Mouse (Mus musculus): ENCODE data around the gene Bok. TPM values are rescaled to one million over a fixed set of nuclear protein-coding genes. Genes with fewer than 3 reads are reported as not detected.
A peak's percentile ranks its signal among the peaks of the same experiment; 100 is the strongest.

The Bok gene
- total and polyA plus RNA-seq, 3 experiments = 0.17 TPM; not detected in 2

DNA sequence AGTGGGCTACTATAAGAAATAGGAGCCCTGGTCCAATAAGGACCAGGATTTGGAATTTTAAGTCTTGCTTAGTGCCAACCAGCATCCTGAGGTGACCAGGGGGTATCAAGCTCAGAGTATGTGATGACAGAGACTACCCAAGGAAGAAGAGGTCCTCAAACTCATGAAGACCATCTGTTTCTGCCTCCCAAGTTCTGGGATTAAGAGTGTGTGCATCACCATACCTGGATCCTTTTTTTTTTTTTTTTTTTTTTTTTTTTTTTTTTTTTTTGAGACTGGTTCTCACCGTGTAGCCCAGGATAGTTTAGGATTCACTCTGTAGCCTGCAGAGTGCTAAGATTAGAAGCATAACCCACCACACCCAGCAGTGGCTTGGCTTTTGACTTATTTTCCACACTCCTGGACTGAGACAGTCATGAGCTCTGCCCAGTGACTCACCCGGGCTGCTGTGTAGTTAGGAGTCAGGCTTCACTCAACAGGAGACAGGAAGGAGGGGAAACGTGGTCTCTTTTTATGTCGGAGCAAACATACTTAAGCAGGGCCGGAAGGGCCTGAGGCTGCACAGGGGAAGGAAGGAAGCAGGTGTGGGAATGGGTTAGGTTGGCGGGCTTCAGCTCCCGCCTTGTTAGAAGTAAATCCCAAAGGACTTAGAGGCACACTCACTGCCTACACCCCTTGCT is 5.4 kb upstream of the Bok start:
- Histone ChIP-seq H3K36me3 (ENCODE audit: control insufficient read depth in 1 of 2, insufficient read depth in 2 of 2, low read length in 2 of 2) (no peaks in the 10 kb centered on the region), H3K9me3 (replicated peaks; ENCODE audit: insufficient read depth, low read length) (no peaks in the 10 kb centered on the region), H3K27ac (ENCODE audit: control insufficient read depth, low read depth, low read length) (no peak overlapping the region), H3K27me3 (ENCODE audit: control insufficient read depth in 1 of 2, insufficient read depth in 2 of 2, low read length in 2 of 2) (no peaks in the 10 kb centered on the region), H3K9ac (ENCODE audit: control insufficient read depth, low read depth, low read length, poor library complexity, severe bottlenecking) (no peak overlapping the region), H3K79me2 (ENCODE audit: control insufficient read depth, insufficient read depth, low read length, poor library complexity) (no peaks in the 10 kb centered on the region), H3K4me1 (ENCODE audit: control insufficient read depth in 1 of 2, insufficient read depth in 2 of 2, low read length in 2 of 2) (peaks cover 6 to 12% of the 10 kb centered on the region in 2 experiments), H3K4me3 (ENCODE audit: control insufficient read depth in 1 of 2, insufficient read depth in 1 of 2, low read depth in 2 of 2, low read length in 2 of 2) (no peak overlapping the region)
- peak; percentile 73 for TF ChIP-seq ZNF384 (IDR thresholded peaks at IDR 0.05; ENCODE audit: low read depth, low read length)
- TF ChIP-seq ETS1 (IDR thresholded peaks at IDR 0.05; ENCODE audit: low read depth, low read length) = no peak
- DNase-seq (ENCODE audit: low read depth, low spot score) = no peak

DNA sequence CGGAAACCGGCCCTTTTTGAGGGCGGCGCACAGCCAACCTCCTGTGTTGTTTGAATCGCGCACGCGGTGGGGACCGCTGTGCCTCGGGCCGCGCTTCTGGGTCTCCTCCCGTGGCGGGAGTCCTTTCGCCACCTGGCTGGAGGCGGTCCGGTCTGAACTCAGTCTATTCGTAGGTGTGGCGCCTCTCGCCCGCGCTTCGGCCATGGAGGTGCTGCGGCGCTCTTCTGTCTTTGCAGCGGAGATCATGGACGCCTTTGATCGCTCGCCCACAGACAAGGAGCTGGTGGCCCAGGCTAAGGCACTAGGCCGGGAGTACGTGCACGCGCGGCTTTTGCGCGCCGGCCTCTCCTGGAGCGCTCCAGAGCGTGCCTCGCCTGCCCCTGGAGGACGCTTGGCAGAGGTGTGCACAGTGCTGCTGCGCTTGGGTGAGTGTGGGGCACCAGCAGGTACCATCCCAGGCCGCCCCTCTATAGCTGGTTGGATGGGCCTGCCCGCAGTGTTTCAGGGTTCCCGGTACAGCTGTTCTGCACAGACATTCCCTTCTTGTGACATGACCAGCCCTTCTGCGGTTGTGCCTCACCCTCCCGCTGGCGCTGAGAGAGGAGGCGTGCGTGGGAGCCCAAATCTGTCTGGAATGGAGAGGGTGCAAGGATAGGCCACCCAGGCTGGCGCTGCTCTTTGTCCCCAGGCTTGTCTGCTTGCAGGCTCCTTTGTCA is 943 bp downstream of the Bok start:
- no peak for TF ChIP-seq E2F4 (IDR thresholded peaks at IDR 0.05; ENCODE audit: borderline replicate concordance, low read depth, low read length)
- TF ChIP-seq TBP (IDR thresholded peaks at IDR 0.05; ENCODE audit: low read depth, low read length) = no peak
- no peak for TF ChIP-seq USF2 (IDR thresholded peaks at IDR 0.05; ENCODE audit: borderline replicate concordance in 1 of 2, insufficient read depth in 1 of 2, low read depth in 1 of 2, low read length in 2 of 2)
- no peak for TF ChIP-seq KAT2A (conservative IDR thresholded peaks at IDR 0.05; ENCODE audit: low read depth, low read length)
- Histone ChIP-seq H3K4me1 (ENCODE audit: control insufficient read depth in 1 of 2, insufficient read depth in 2 of 2, low read length in 2 of 2) (peaks cover 2 to 22% of the 10 kb centered on the region in 2 experiments; a peak in 3 of 4 replicates), H3K27me3 (ENCODE audit: control insufficient read depth in 1 of 2, insufficient read depth in 2 of 2, low read length in 2 of 2) (no peaks in the 10 kb centered on the region), H3K9me3 (replicated peaks; ENCODE audit: insufficient read depth, low read length) (no peaks in the 10 kb centered on the region), H3K27ac (ENCODE audit: control insufficient read depth, low read depth, low read length) (no peak overlapping the region), H3K79me2 (ENCODE audit: control insufficient read depth, insufficient read depth, low read length, poor library complexity) (no peaks in the 10 kb centered on the region), H3K4me3 (ENCODE audit: control insufficient read depth in 1 of 2, insufficient read depth in 1 of 2, low read depth in 2 of 2, low read length in 2 of 2) (no peak overlapping the region), H3K36me3 (ENCODE audit: control insufficient read depth in 1 of 2, insufficient read depth in 2 of 2, low read length in 2 of 2) (peaks cover 0 to 7% of the 10 kb centered on the region in 2 experiments; a peak in 2 of 4 replicates), H3K9ac (ENCODE audit: control insufficient read depth, low read depth, low read length, poor library complexity, severe bottlenecking) (no peak overlapping the region)
- no peak for DNase-seq (ENCODE audit: low read depth, low spot score)

DNA sequence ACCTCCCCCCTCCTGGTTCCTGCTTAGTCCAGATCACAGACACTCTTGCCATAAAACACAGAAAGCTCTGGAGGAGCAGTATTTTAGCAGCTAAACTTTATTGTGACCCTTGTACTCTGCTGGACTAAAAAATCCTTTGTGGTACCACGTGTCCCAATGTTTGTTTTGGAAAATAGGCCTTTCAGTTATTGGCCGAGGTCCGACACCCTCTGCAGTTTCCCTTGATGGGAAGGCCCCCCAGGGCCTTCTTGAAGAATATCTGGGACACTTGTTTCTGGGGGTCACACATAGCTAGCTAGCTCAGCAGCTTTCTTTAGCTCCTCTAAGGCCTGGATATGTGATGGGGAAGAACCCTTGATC is 1.5 kb downstream of the Bok start:
- Histone ChIP-seq H3K79me2 (ENCODE audit: control insufficient read depth, insufficient read depth, low read length, poor library complexity) (no peaks in the 10 kb centered on the region), H3K9ac (ENCODE audit: control insufficient read depth, low read depth, low read length, poor library complexity, severe bottlenecking) (no peak overlapping the region), H3K4me3 (ENCODE audit: control insufficient read depth in 1 of 2, insufficient read depth in 1 of 2, low read depth in 2 of 2, low read length in 2 of 2) (no peak overlapping the region), H3K27ac (ENCODE audit: control insufficient read depth, low read depth, low read length) (no peak overlapping the region), H3K4me1 (ENCODE audit: control insufficient read depth in 1 of 2, insufficient read depth in 2 of 2, low read length in 2 of 2) (peaks cover 2 to 22% of the 10 kb centered on the region in 2 experiments; a peak in 3 of 4 replicates), H3K36me3 (ENCODE audit: control insufficient read depth in 1 of 2, insufficient read depth in 2 of 2, low read length in 2 of 2) (peaks cover 0 to 7% of the 10 kb centered on the region in 2 experiments; a peak in 2 of 4 replicates), H3K27me3 (ENCODE audit: control insufficient read depth in 1 of 2, insufficient read depth in 2 of 2, low read length in 2 of 2) (no peaks in the 10 kb centered on the region), H3K9me3 (replicated peaks; ENCODE audit: insufficient read depth, low read length) (no peaks in the 10 kb centered on the region)
- DNase-seq (ENCODE audit: low read depth, low spot score) = no peak
- no peak for TF ChIP-seq MAFK (IDR thresholded peaks at IDR 0.05; ENCODE audit: borderline replicate concordance, low read depth, low read length)
- no peak for TF ChIP-seq E2F4 (IDR thresholded peaks at IDR 0.05; ENCODE audit: borderline replicate concordance, low read depth, low read length)
- no peak for TF ChIP-seq ETS1 (IDR thresholded peaks at IDR 0.05; ENCODE audit: low read depth, low read length)
- no peak for TF ChIP-seq POLR2AphosphoS5 (IDR thresholded peaks at IDR 0.05; ENCODE audit: borderline replicate concordance, low read depth, low read length)
- TF ChIP-seq RAD21 (IDR thresholded peaks at IDR 0.05; ENCODE audit: low read depth, low read length) = no peak
- TF ChIP-seq MAZ (IDR thresholded peaks at IDR 0.05; ENCODE audit: low read depth, low read length) = no peak

All from MEL (cell line).